Mouse (Mus musculus): ENCODE measurements around the gene Dhx29. TPM values are rescaled to one million over a fixed set of nuclear protein-coding genes. Genes with fewer than 3 reads are reported as not detected.
"Not testable (repeated sequence)": the region's sequence is repeated elsewhere in the genome, so short reads cannot be mapped to it uniquely, and the experiment has no call there.

Dhx29 gene
- total RNA-seq, 2 experiments from 2014 or later = 19.1 to 22.0 TPM

DNA sequence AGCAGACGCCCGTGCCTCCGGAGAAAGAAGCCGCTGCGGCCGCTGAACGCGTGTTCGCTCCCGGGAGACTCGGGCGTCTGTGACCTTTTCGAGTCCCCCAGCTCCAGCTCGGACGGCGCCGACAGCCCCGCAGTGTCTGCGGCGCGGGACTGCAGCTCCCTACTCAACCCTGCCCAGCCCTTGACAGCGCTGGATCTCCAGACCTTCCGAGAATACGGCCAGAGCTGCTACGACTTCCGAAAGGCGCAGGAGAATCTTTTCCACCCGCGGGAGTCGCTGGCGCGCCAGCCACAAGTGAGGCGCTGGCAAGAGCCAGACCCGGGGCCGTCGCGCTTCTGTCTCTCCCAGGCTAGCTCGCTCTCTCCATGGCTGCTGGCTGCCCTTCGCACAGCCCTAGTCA, 60.7 kb downstream of the Dhx29 start:
- no peak for TF ChIP-seq CTCF (IDR thresholded peaks at IDR 0.05)
- intact Hi-C loops (cut with DNase I) = loop anchor here (1.0 to 2.0 kb wide), 2 partner anchors 49 to 61 kb away; partner anchors contain the start of genes Dhx29 and Mtrex
- H3K4me3 ChIP-seq = peak overlapping the region; percentile 61
- no peak overlapping the region for H3K27ac ChIP-seq
- DNase-seq (ENCODE audit: extremely low spot score in 1 of 2, low spot score in 2 of 2) = no peak

DNA sequence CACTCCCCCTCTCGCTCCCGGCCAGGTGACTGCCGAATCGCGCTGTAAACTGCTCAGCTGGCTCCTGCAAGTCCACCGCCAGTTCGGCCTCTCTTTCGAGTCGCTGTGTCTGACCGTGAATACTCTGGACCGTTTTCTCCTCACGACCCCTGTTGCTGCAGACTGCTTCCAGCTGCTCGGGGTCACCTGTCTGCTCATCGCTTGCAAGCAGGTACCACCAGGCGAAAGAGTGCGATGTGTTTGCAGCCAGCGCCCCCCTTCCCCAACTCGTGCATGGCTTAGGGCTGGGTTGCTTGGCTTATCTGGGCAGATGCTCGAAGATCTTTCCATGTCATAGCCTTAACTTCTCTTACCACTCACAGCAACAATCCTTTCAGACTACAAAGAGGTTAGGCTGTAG, 61.6 kb downstream of the Dhx29 start:
- no peak for DNase-seq (ENCODE audit: extremely low spot score in 1 of 2, low spot score in 2 of 2)
- Histone ChIP-seq H3K27ac (no peak overlapping the region), H3K4me3 (peak overlapping the region; percentile 21; the same call in 1 of the 2 replicates)
- no peak for TF ChIP-seq CTCF (IDR thresholded peaks at IDR 0.05)
- intact Hi-C loops (cut with DNase I) = loop anchor here (2.0 kb wide), 1 partner anchor 48 kb away; no protein-coding TSS in a partner anchor

DNA sequence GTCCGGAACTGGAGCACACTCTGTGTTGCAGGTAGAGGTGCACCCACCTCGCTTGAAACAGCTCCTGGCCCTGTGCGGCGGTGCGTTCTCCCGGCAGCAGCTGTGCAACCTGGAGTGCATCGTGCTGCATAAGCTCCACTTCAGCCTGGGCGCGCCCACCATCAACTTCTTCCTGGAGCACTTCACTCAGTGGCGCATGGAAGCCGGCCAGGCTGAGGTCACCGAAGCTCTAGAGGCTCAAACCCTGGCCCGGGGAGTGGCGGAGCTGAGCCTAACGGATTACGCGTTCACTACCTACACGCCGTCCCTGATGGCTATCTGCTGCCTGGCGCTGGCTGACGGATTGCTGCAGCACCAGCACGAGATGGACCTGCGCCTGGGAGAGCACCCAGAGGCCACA, 62.3 kb downstream of the Dhx29 start:
- intact Hi-C loops (cut with DNase I) = loop anchor here (2.0 kb wide), 1 partner anchor 47 kb away; no protein-coding TSS in a partner anchor
- no peak overlapping the region for H3K4me3 ChIP-seq
- TF ChIP-seq CTCF (IDR thresholded peaks at IDR 0.05) = no peak

DNA sequence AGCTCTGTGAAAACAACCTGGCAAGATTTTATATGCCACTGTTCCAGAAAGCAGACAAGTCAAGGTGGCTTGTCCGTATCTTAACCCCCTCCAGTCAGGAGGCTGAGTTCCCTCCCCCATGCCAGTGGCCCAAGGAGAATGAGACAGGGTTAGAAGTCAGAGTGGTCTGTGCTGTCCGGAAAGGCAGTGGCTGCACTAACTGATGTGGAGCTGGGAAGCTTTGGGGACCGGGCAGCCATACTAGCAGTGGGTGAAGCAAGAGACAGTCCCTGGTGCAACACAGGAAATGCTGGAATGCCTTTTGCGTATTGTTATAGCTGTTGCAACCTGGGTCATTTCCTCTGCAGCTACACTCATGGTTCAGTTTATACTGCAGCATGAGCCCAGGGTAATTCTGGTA, 63.1 kb downstream of the Dhx29 start:
- Histone ChIP-seq H3K27ac (no peak overlapping the region), H3K4me3 (no peak overlapping the region)
- intact Hi-C loops (cut with DNase I) = no loop called here
- TF ChIP-seq CTCF (IDR thresholded peaks at IDR 0.05) = no peak
- DNase-seq (ENCODE audit: extremely low spot score in 1 of 2, low spot score in 2 of 2) = no peak

More for the DNA sequence above, 62.3 kb downstream of the Dhx29 start:
- H3K27ac ChIP-seq = no peak overlapping the region
- no peak for DNase-seq (ENCODE audit: extremely low spot score in 1 of 2, low spot score in 2 of 2)

DNA sequence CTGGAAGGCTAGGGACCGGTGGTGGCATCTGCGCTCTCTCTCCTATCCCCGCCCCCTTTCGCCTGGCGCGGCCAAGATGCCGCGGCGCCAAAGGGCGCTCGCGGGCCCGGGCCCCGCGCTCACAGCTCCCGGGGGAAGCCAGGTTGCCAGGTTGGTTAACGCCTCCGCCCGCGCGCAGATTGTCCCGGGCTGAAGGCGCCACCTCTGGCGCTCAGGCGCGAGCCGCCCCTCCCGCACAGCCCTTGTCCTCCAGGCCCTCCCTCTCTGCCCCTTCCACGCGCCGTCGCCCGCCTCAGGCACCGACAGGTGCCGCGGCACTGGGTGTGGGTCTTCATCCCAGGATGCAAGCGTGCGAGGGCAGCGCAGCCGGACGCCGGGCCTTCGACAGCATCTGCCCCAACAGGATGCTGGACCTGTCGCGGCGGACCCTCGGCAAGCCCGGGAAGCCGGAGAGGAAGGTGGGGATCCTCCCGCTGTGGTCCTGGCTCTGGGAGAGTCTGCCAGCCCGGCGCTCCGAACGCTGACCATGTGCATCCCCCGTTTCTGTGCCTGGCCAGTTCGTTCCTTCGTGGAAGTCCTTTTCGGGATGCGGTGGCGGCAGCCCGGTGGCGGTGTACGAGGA, 66.4 kb downstream of the Dhx29 start, which contains the start of gene Mcidas:
TSS of gene Mcidas (plus strand) at position 315 of the 622 bp plus-strand sequence.
- peak within 1 kb of the TSS; percentile 37 for H3K4me3 ChIP-seq
- DNase-seq (ENCODE audit: extremely low spot score in 1 of 2, low spot score in 2 of 2) = peak in 1 of 2 experiments; percentile 12
- TF ChIP-seq CTCF (IDR thresholded peaks at IDR 0.05) = no peak
- intact Hi-C loops (cut with DNase I) = no loop called here
- no peak within 1 kb of the TSS for H3K27ac ChIP-seq

DNA sequence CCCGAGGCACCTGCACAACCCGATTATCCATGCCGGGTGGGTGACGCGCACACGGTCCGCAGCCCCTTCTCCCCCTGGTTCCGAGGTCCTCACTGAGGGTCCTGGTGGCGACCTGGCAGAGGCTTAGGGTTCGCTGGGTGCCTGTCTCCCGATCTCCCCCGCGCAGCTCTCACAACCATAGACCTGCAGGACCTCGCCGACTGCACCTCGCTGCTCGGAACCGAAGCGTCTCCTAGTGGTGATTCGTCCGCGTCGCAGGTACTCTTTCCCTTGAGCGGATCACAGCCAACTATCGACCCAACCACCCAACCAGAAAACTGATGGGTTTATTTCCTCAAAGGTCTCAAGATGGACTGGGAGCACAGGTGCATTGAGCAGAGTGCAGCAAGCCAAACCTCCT, 66.9 kb downstream of the Dhx29 start:
- intact Hi-C loops (cut with DNase I) = no loop called here
- Histone ChIP-seq H3K4me3 (peak overlapping the region; percentile 37), H3K27ac (no peak overlapping the region)
- peak; percentile 64 for TF ChIP-seq CTCF (IDR thresholded peaks at IDR 0.05)
- DNase-seq (ENCODE audit: extremely low spot score in 1 of 2, low spot score in 2 of 2) = peak; percentile 48 to 51

DNA sequence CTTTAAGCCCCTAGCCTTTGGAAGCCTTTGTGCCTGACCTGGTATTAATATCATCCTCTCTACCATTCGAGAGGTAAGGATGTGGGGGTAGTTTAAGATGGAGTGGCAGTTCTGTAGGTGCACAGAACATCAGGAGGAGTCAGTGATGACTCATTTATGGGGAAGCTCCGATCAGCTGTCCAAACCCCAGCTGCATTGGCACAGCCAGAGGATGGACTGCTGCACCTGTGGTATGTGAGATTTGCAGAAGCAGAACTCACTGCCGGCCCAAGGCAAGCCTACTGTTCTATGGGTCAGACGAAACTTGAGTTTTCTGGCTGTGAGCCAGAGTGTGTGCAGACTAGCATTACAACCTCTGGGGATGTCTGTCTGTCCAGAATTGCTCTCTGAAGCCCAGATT, 69.2 kb downstream of the Dhx29 start:
- intact Hi-C loops (cut with DNase I) = no loop called here
- no peak overlapping the region for H3K27ac ChIP-seq
- DNase-seq (ENCODE audit: extremely low spot score in 1 of 2, low spot score in 2 of 2) = no peak
- no peak for TF ChIP-seq CTCF (IDR thresholded peaks at IDR 0.05)
- H3K4me3 ChIP-seq = no peak overlapping the region

DNA sequence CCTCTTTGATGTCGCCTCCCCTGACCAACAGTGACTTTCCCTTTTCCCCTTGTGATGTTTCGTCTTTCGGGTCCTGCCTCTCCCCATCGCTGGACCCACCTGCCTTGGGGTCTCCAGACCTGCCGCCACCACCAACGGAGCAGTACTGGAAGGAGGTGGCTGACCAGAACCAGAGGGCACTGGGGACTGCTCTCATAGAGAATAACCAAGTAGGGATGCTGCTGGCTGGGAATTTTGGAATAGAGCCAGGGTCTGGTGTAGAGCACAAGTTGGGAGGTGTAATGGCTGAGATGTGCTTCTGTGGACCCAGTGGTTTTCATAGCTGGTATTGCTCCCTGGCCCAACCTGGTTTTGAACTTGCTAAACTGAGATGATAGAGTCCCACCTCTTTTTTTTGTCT, 70.1 kb downstream of the Dhx29 start:
- Histone ChIP-seq H3K27ac (no peak overlapping the region), H3K4me3 (no peak overlapping the region)
- TF ChIP-seq CTCF (IDR thresholded peaks at IDR 0.05) = no peak
- intact Hi-C loops (cut with DNase I) = no loop called here
- DNase-seq (ENCODE audit: extremely low spot score in 1 of 2, low spot score in 2 of 2) = no peak

DNA sequence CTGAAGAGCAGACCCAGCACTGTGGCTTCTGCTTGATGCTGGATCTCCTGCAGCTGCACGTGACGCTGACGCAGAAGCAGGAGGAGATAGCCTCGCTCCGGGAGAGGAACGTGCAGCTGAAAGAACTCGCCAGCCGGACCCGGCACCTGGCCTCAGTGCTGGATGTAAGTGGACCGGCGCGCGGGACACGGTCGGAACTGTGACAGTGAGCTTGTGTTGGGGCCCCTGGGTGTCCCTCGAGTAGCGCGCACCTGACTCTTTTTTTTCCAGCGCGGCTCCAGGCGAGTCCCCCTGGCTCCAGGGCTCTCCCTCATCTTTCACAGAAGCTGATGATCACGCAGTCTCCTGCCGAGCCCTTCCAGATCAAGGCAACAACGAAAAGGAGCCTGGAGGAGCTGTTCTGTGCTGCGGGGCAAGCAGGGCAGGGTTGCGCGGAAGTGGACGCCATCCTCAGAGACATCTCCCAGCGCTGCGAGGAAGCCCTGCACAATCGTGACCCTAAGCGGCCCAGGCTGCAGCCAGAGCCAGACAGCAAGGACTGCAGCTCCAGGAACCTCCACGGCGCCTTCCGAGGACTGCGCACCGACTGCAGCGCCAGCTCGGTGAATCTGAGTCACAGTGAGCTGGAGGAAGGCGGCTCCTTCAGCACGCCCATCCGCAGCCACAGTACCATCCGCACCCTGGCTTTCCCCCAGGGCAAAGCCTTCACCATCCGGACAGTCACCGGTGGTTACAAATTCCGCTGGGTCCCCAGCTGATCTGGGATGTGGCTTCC, 71.4 kb downstream of the Dhx29 start:
- TF ChIP-seq CTCF (IDR thresholded peaks at IDR 0.05) = no peak
- intact Hi-C loops (cut with DNase I) = loop anchor here (1.0 kb wide), 1 partner anchor 37 kb away; the partner anchor contains the start of gene Cdc20b
- H3K4me3 ChIP-seq = peak overlapping the region; percentile 58
- DNase-seq (ENCODE audit: extremely low spot score in 1 of 2, low spot score in 2 of 2) = peak; percentile 53 to 64
- peak overlapping the region; percentile 79 for H3K27ac ChIP-seq

DNA sequence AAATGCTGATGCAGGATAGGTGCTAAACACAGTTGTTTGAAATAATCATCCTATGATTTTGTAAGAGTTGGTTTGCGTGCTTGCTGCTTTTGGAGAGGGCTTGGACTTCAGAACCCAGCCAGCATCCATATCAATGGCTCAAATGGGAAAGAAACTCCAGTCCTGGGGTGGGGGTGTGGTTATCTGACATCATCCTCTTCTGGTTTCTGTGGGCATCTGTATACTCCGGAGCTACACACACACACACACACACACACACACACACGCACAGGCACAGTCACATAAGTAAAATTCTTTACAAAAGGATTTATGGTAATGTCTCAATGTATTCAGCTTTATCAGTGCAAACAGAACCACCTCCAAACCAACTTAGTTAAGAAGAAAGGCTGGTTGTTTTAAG, 72.8 kb downstream of the Dhx29 start:
- intact Hi-C loops (cut with DNase I) = no loop called here
- no peak overlapping the region for H3K4me3 ChIP-seq
- TF ChIP-seq CTCF (IDR thresholded peaks at IDR 0.05) = no peak
- no peak overlapping the region for H3K27ac ChIP-seq
- DNase-seq (ENCODE audit: extremely low spot score in 1 of 2, low spot score in 2 of 2) = no peak

DNA sequence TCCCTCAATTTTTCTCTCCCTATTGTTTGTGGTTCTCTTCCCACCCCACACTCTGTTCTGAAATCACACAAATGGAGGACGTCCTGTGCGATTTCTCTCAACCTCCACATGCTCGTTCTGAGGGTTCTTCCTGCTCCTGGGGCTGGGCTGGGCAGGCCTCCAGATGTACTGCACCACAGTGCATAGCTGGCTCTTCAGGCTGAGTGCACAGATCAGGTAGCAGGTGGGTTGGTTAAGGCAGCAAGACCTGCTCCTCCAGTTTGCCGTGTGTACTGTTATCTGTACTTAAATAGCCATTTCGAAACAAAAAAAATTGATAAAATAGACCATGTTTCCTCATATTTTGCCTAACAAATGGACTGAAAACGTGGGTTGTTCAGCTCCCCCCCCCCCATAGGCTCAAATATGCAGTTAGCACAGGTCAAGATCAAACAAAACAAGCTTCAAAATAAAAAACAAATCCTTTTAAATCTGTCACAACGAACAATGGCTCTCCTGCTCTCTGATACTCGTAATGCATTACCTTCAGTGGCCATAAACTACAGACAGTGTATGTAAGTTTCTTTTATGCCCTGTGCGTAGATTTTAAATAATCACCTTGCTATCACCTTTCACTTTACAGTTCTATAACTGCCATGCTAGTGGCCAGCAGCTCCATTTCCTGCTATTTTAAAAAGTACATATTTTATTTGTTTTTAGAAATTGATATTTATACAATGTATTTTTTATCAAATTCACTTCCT, 73.5 kb downstream of the Dhx29 start:
- Histone ChIP-seq H3K4me3 (no peak overlapping the region), H3K27ac (no peak overlapping the region)
- TF ChIP-seq CTCF (IDR thresholded peaks at IDR 0.05) = no peak
- no peak for DNase-seq (ENCODE audit: extremely low spot score in 1 of 2, low spot score in 2 of 2)
- intact Hi-C loops (cut with DNase I) = no loop called here

DNA sequence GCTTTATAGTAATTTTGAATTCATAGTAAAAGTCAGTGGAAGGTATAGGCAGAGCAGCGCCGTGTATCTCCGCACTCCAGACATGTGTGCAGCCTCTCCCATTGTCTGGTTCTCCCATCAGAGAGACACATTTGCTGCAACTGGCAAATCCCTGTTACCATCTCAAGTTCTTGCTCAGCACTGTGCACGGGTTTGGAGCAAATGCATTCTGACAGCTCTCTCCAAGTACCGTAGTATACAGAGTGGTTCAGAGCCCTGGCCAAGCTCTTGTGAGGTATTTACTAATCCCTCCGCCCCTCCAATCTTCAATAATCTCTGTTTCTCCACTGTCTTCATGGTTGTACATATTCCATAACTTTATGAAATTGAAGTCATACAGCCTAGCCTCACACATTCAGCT, 85.4 kb downstream of the Dhx29 start:
- intact Hi-C loops (cut with DNase I) = no loop called here
- Histone ChIP-seq H3K4me3 (no peak overlapping the region), H3K27ac (no peak overlapping the region)
- no peak for TF ChIP-seq CTCF (IDR thresholded peaks at IDR 0.05)
- no peak for DNase-seq (ENCODE audit: extremely low spot score in 1 of 2, low spot score in 2 of 2)

DNA sequence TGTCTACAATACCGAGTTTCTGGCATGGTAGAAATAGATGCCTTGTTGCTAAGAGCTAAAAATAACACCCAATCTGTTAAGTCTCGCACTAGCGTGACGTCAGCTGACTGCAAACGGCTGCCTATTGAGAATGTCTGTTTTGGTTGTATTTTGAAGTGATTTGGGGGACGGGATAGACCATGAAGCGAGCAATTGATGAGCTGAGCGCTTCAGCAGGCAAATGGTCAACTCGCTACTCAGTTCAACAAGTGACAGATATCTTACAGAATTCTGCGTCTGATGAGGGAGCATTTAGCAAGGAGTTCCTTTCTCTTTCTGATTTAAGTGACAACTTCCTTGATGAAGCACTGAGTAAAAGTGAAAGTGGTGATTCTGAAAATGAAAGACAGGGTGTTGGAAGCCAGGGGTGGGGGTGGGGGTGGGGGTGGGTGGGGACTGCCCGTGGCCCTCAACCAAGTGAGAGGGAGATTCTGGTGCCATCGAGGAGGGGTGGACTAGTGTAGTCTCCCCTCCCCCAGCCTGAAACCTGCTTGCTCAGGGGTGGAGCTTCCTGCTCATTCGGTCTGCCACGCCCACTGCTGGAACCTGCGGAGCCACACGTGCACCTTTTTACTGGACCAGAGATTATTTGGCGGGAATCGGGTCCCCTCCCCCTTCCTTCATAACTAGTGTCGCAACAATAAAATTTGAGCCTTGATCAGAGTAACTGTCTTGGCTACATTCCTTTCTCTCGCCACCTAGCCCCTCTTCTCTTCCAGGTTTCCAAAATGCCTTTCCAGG, 86.1 kb downstream of the Dhx29 start:
- intact Hi-C loops (cut with DNase I) = not testable (repeated sequence)

More for the DNA sequence above, 86.1 kb downstream of the Dhx29 start:
- DNase-seq (ENCODE audit: extremely low spot score in 1 of 2, low spot score in 2 of 2); H3K27ac ChIP-seq: not testable (repeated sequence)
- peak overlapping the region; percentile 17; the same call in 1 of the 2 replicates for H3K4me3 ChIP-seq

Measured in left cerebral cortex, adult 2 months (tissue).